Mouse (Mus musculus): ENCODE measurements at regions not wholly inside any gene's neighbourhood (a gene's known extent, or its start where the extent isn't known, plus 50 kb on each side); places are given as distances from the start of the nearest gene placed in this dataset.

DNA sequence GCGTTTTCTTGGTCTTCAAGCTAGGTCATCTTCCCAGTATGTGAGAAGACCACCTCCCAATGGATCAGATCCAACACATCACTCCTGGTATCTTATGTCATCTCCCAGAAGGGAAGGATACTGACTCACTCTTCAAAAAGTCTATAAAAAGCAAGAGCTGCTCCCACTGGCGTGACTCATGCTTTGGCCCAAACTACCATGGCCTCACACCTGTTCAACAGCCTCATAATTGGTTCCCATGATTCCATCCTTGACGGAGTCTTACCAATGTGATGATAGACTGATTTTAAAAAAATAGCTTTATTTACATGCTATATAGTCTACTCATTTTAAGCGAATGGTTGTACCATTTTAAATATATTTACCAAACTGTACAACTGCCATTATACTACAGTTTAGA is 98.9 kb upstream of the Arid5b start:
- TF ChIP-seq CTCF (IDR thresholded peaks at IDR 0.05; ENCODE audit: low read depth) (no peak), EP300 (optimal IDR thresholded peaks at IDR 0.05) (no peak)
